Mouse (Mus musculus): ENCODE data around the gene Gstt1. TPM values are rescaled to one million over a fixed set of nuclear protein-coding genes. Genes with fewer than 3 reads are reported as not detected.

The Gstt1 gene
- polyA plus RNA-seq, 1 experiment from 2014 or later, result 4.8 TPM

DNA sequence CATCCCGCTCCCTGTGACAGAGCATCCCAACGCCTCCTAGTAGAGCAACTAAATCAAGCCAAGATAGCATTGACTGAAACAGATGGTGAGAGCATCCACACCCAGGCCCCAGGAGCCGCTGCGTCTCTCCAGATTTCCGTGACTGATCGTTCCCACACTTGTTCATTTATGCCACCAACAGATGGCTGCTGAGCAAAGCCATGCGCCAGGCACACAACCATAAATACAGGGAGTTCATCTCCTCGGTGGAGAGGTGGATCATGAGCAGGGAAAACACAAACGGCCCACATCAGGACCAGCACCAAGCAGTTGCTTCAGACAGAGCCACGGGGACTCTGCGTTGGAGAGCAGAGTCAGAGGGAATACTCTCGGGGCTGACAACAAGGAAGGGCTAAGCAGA is 55.0 kb downstream of the Gstt1 start:
- WGBS, result 93% methylated on average over 12 of the region's 12 CpGs
- Histone ChIP-seq H3K4me1 (replicated peaks) (no peaks in the 10 kb centered on the region), H3K4me3 (replicated peaks) (no peak overlapping the region), H3K4me2 (replicated peaks) (no peak overlapping the region), H3K9ac (replicated peaks) (no peak overlapping the region), H3K9me3 (no peaks in the 10 kb centered on the region), H3K36me3 (peaks cover 91% of the 10 kb centered on the region), H3K27ac (no peak overlapping the region), H3K27me3 (no peaks in the 10 kb centered on the region)
- no peak for ATAC-seq

DNA sequence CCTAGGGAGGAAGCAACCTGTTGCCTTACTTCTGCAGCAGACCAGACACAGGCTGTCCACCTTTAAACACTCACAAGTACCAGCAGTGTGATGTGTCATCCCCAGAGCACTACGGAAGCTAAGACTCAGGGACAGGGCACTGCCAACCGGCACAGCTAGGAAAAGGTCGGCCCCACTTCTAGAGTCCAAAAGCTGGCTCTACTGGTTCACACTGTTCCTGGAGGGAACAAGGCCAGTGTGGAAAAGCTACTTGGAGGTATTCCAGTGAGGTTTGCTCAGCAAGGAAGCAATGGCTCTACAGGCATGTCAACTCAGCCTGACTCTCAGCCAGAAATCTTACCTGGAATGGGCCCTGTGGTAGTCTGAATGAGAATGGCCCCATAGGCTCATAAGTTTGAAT is 57.5 kb downstream of the Gstt1 start:
- H3K9ac ChIP-seq (replicated peaks), result no peak overlapping the region
- peaks cover 89% of the 10 kb centered on the region for H3K36me3 ChIP-seq

More for the DNA sequence above, 57.5 kb downstream of the Gstt1 start:
- H3K4me3 ChIP-seq (replicated peaks), result no peak overlapping the region
- no peaks in the 10 kb centered on the region for H3K4me1 ChIP-seq (replicated peaks)
- WGBS, result 99% methylated on average over 3 of the region's 3 CpGs
- no peaks in the 10 kb centered on the region for H3K27me3 ChIP-seq
- no peak for ATAC-seq
- H3K4me2 ChIP-seq (replicated peaks), result no peak overlapping the region
- H3K27ac ChIP-seq, result no peak overlapping the region
- H3K9me3 ChIP-seq, result no peaks in the 10 kb centered on the region

Other genes starting within 250 kb of the Gstt1 start
- gene Lrrc75b, start 238.3 kb downstream of the Gstt1 start, polyA plus RNA-seq (2015; fragmentation: Nextera tagmentation; extraction: Ambion mirVana), result 21.4 and 21.8 TPM in 2 replicates
- gene Ggt1, start 237.0 kb downstream of the Gstt1 start, polyA plus RNA-seq (2015; fragmentation: Nextera tagmentation; extraction: Ambion mirVana), result 0.76 and 0.94 TPM in 2 replicates
- 1.9 and 2.4 TPM in 2 replicates for gene Ggt5, start 209.2 kb downstream of the Gstt1 start, polyA plus RNA-seq (2015; fragmentation: Nextera tagmentation; extraction: Ambion mirVana)
- 2.0 and 2.3 TPM in 2 replicates for gene Susd2, start 154.6 kb downstream of the Gstt1 start, polyA plus RNA-seq (2015; fragmentation: Nextera tagmentation; extraction: Ambion mirVana)
- gene Cabin1, start 34.2 kb downstream of the Gstt1 start, polyA plus RNA-seq (2015; fragmentation: Nextera tagmentation; extraction: Ambion mirVana), result 36.0 and 39.7 TPM in 2 replicates
- gene Ddt, start 25.2 kb downstream of the Gstt1 start, polyA plus RNA-seq (2015; fragmentation: Nextera tagmentation; extraction: Ambion mirVana), result 83.7 and 87.8 TPM in 2 replicates
- not detected in 2 replicates for gene Gm20441, start 17.6 kb downstream of the Gstt1 start, polyA plus RNA-seq (2015; fragmentation: Nextera tagmentation; extraction: Ambion mirVana)
- gene Gstt3, start 17.2 kb downstream of the Gstt1 start, polyA plus RNA-seq (2015; fragmentation: Nextera tagmentation; extraction: Ambion mirVana), result 0.30 and 0.61 TPM in 2 replicates
- gene Gstt4, start 24.0 kb upstream of the Gstt1 start, polyA plus RNA-seq (2015; fragmentation: Nextera tagmentation; extraction: Ambion mirVana), result not detected in 2 replicates
- gene Gstt2, start 38.8 kb upstream of the Gstt1 start, polyA plus RNA-seq (2015; fragmentation: Nextera tagmentation; extraction: Ambion mirVana), result 5.8 and 5.9 TPM in 2 replicates
- 1,337 and 1,364 TPM in 2 replicates for gene Mif, start 61.7 kb upstream of the Gstt1 start, polyA plus RNA-seq (2015; fragmentation: Nextera tagmentation; extraction: Ambion mirVana)
- gene Derl3, start 94.8 kb upstream of the Gstt1 start, polyA plus RNA-seq (2015; fragmentation: Nextera tagmentation; extraction: Ambion mirVana), result 1.9 and 2.1 TPM in 2 replicates
- gene Smarcb1, start 123.0 kb upstream of the Gstt1 start, polyA plus RNA-seq (2015; fragmentation: Nextera tagmentation; extraction: Ambion mirVana), result 323 and 327 TPM in 2 replicates
- gene Chchd10, start 134.5 kb upstream of the Gstt1 start, polyA plus RNA-seq (2015; fragmentation: Nextera tagmentation; extraction: Ambion mirVana), result 15.1 and 17.1 TPM in 2 replicates
- gene Mmp11, start 137.9 kb upstream of the Gstt1 start, polyA plus RNA-seq (2015; fragmentation: Nextera tagmentation; extraction: Ambion mirVana), result 22.7 and 29.5 TPM in 2 replicates
- 0.35 TPM in 1 of 2 replicates, not detected in the other for gene Gm867, start 142.1 kb upstream of the Gstt1 start, polyA plus RNA-seq (2015; fragmentation: Nextera tagmentation; extraction: Ambion mirVana)
- 0.58 and 0.73 TPM in 2 replicates for gene Vpreb3, start 144.5 kb upstream of the Gstt1 start, polyA plus RNA-seq (2015; fragmentation: Nextera tagmentation; extraction: Ambion mirVana)
- gene Gm5134, start 155.9 kb upstream of the Gstt1 start, polyA plus RNA-seq (2015; fragmentation: Nextera tagmentation; extraction: Ambion mirVana), result 0.07 TPM in 1 of 2 replicates, not detected in the other
- 14.1 and 14.9 TPM in 2 replicates for gene Zfp280b, start 234.1 kb upstream of the Gstt1 start, polyA plus RNA-seq (2015; fragmentation: Nextera tagmentation; extraction: Ambion mirVana)

Data from midbrain, embryonic 13.5 days (tissue).